Mouse (Mus musculus) ES-E14 (cell line): ENCODE data around the gene Mast4.

Source experiments
- CHD2 ChIP-seq: IDR thresholded peaks from 2 replicates; pipeline ENCODE4 v1.6.1; 2014; ENCODE audit warnings: mild to moderate bottlenecking, low read depth, low read length, inconsistent platforms
- HCFC1 ChIP-seq: IDR thresholded peaks from 2 replicates; pipeline ENCODE4 v1.6.1; 2012; ENCODE audit warnings: low read length, inconsistent platforms, borderline replicate concordance; ENCODE audit not compliant: insufficient read depth
- MAFK ChIP-seq: IDR thresholded peaks from 2 replicates; pipeline ENCODE4 v1.6.1; 2014; ENCODE audit warnings: mild to moderate bottlenecking, low read depth, low read length, inconsistent platforms; ENCODE audit not compliant: insufficient read depth
- ZC3H11A ChIP-seq: IDR thresholded peaks from 2 replicates; pipeline ENCODE4 v1.6.1; 2012; ENCODE audit warnings: low read depth, mild to moderate bottlenecking, inconsistent platforms, low read length, borderline replicate concordance
- ZNF384 ChIP-seq: IDR thresholded peaks from 2 replicates; pipeline ENCODE4 v1.6.1; 2012; ENCODE audit warnings: low read depth, low read length, inconsistent platforms

GRCm38 (mm10) chr13:102992680-102993423, 341.4 kb downstream of the Mast4 start:
- TF ChIP-seq HCFC1 (no peak), ZNF384 (no peak), CHD2 (no peak), MAFK (no peak), ZC3H11A (no peak)
